ENCODE assay signal across 1 mouse cellular context in the genomic region with DNA sequence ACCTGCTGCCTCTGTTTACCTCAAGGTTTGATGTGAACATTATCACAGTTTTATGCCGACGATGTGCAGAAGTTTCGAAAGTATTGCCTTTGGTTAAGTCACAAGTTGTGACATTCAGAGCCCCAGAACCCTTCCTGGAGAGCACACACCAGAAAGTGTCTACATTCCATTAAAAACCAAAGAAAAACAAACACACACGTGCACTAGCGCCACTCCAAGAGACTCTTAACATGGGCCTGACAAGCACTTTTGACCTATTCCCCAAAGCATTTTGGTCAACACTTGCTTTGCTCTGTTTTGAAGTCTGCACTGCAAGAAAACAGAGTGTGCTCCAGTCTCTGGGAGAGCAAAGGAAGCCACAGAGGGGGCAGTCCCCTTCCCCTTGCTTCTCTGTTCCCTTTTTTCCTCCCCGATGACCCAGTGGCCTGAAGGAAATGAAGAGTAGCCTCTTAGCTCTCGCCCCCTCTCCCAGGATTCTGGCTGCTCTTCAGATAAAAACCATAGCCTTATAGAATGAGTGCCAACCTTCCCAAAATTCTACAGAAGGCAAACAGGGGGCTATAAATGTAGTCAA.
TF ChIP-seq lines count a peak whose summit lies in the region.

No protein-coding gene starts in this region.

TF ChIP-seq in CH12.LX, 34 proteins besides CTCF, POLR2A, EP300 and RAD21 (continued from another document):
- 0 out of 2 replicates have a peak, but pooled peaks have one; percentile 10 for TF ChIP-seq MAX (IDR thresholded peaks at IDR 0.05; ENCODE audit: low read length)
- 0 out of 2 replicates have a peak, but pooled peaks have one; percentile 26 for TF ChIP-seq UBTF (IDR thresholded peaks at IDR 0.05; ENCODE audit: low read depth, low read length)
- TF ChIP-seq TCF12 (IDR thresholded peaks at IDR 0.05; ENCODE audit: low read depth, low read length) = peak; percentile 44; the same call in 1 of the 2 replicates
- peak; percentile 62; the same call in 1 of the 2 replicates for TF ChIP-seq MYC (IDR thresholded peaks at IDR 0.05; ENCODE audit: low read depth, low read length)
- no peak for TF ChIP-seq NRF1 (IDR thresholded peaks at IDR 0.05; ENCODE audit: low read depth, low read length)
- no peak for TF ChIP-seq NELFE (IDR thresholded peaks at IDR 0.05; ENCODE audit: low read depth, low read length)
- TF ChIP-seq ETS1 (conservative IDR thresholded peaks at IDR 0.05; ENCODE audit: low read depth, low read length) = peak; percentile 40; the same call in 1 of the 2 replicates
- peak; percentile 41; the same call in 1 of the 2 replicates for TF ChIP-seq MXI1 (IDR thresholded peaks at IDR 0.05; ENCODE audit: low read depth, low read length)
- no peak for TF ChIP-seq PAX5 (IDR thresholded peaks at IDR 0.05; ENCODE audit: low read length)
- 0 out of 2 replicates have a peak, but pooled peaks have one; percentile 14 for TF ChIP-seq RCOR1 (conservative IDR thresholded peaks at IDR 0.05; ENCODE audit: low read depth, low read length)
- no peak for TF ChIP-seq USF2 (conservative IDR thresholded peaks at IDR 0.05; ENCODE audit: low read depth, low read length)
- TF ChIP-seq MAFK (IDR thresholded peaks at IDR 0.05; ENCODE audit: insufficient replicate concordance, low read length) = no peak
- TF ChIP-seq JUN (IDR thresholded peaks at IDR 0.05; ENCODE audit: insufficient read depth, low read depth, low read length) = no peak
- no peak for TF ChIP-seq ZC3H11A (IDR thresholded peaks at IDR 0.05; ENCODE audit: low read depth, low read length)
- no peak for TF ChIP-seq ELF1 (IDR thresholded peaks at IDR 0.05; ENCODE audit: low read depth, low read length)
- no peak for TF ChIP-seq JUND (conservative IDR thresholded peaks at IDR 0.05; ENCODE audit: low read depth, low read length)
